Mouse (Mus musculus) granulocyte monocyte progenitor cell, adult 5-6 weeks (primary cell): ENCODE data around the gene Ppp2r1b. TPM values are rescaled to one million over a fixed set of nuclear protein-coding genes. Genes with fewer than 3 reads are reported as not detected.

Experiments
- ATAC-seq: replicated peaks from 2 replicates; pipeline ENCODE4 v1.8.0; 2016; ENCODE audit warnings: mild to moderate bottlenecking, moderate TSS enrichment, inconsistent platforms; ENCODE audit not compliant: poor library complexity, severe bottlenecking
- total RNA-seq, 2 experiments: library from RNA; stranded (forward) in 1 of 2; stranded (reverse) in 1 of 2; fragments of 200-712, 200-1000 nt in 1 of 2; fragments of >200 nt in 1 of 2; fragmentation: Nextera tagmentation in 1 of 2; gene quantifications; 2 replicates each; pipeline ENCODE4 v1.2.3; 2014 to 2017

Ppp2r1b gene
- total RNA-seq, 2 experiments from 2014 or later = 37.3 to 42.8 TPM

- no peak for ATAC-seq
Measured at GRCm38 (mm10) chr9:50863824-50864223, 18.7 kb downstream of the Ppp2r1b start.

GRCm38 (mm10) chr9:50864877-50865276 is 19.8 kb downstream of the Ppp2r1b start:
- ATAC-seq = no peak

GRCm38 (mm10) chr9:50865803-50866202 is 20.7 kb downstream of the Ppp2r1b start:
- ATAC-seq = peak; percentile 98

- ATAC-seq = no peak
Measured at GRCm38 (mm10) chr9:50867015-50867414, 21.9 kb downstream of the Ppp2r1b start.

GRCm38 (mm10) chr9:50868182-50868581 is 23.1 kb downstream of the Ppp2r1b start:
- no peak for ATAC-seq

GRCm38 (mm10) chr9:50873210-50873609 is 28.1 kb downstream of the Ppp2r1b start:
- no peak for ATAC-seq

- ATAC-seq = no peak
Measured at GRCm38 (mm10) chr9:50874031-50874430, 28.9 kb downstream of the Ppp2r1b start.

- ATAC-seq = no peak
Measured at GRCm38 (mm10) chr9:50875470-50875869, 30.4 kb downstream of the Ppp2r1b start.

- ATAC-seq = no peak
Measured at GRCm38 (mm10) chr9:50876287-50876686, 31.2 kb downstream of the Ppp2r1b start.

GRCm38 (mm10) chr9:50877431-50877830 is 32.3 kb downstream of the Ppp2r1b start:
- ATAC-seq = no peak

GRCm38 (mm10) chr9:50882183-50882582 is 37.1 kb downstream of the Ppp2r1b start:
- no peak for ATAC-seq

GRCm38 (mm10) chr9:50884093-50884492 is 39.0 kb downstream of the Ppp2r1b start:
- ATAC-seq = no peak

GRCm38 (mm10) chr9:50884741-50885599 is 39.9 kb downstream of the Ppp2r1b start:
- ATAC-seq = no peak

GRCm38 (mm10) chr9:50885600-50885987 is 40.5 kb downstream of the Ppp2r1b start:
- no peak for ATAC-seq

GRCm38 (mm10) chr9:50886870-50887269 is 41.8 kb downstream of the Ppp2r1b start:
- no peak for ATAC-seq

- no peak for ATAC-seq
Measured at GRCm38 (mm10) chr9:50887351-50887750, 42.2 kb downstream of the Ppp2r1b start.

GRCm38 (mm10) chr9:50889211-50889610 is 44.1 kb downstream of the Ppp2r1b start:
- ATAC-seq = no peak

GRCm38 (mm10) chr9:50889964-50890363 is 44.9 kb downstream of the Ppp2r1b start:
- ATAC-seq = no peak

GRCm38 (mm10) chr9:50890494-50891090 is 45.5 kb downstream of the Ppp2r1b start:
- ATAC-seq = no peak

- ATAC-seq = no peak
Measured at GRCm38 (mm10) chr9:50893665-50894064, 48.6 kb downstream of the Ppp2r1b start.

- ATAC-seq = no peak; the same call in 1 of the 2 replicates
Measured at GRCm38 (mm10) chr9:50900026-50900920, 55.2 kb downstream of the Ppp2r1b start.
